Mouse (Mus musculus): ENCODE measurements at regions not wholly inside any gene's neighbourhood (a gene's known extent, or its start where the extent isn't known, plus 50 kb on each side); places are given as distances from the start of the nearest gene placed in this dataset.

DNA sequence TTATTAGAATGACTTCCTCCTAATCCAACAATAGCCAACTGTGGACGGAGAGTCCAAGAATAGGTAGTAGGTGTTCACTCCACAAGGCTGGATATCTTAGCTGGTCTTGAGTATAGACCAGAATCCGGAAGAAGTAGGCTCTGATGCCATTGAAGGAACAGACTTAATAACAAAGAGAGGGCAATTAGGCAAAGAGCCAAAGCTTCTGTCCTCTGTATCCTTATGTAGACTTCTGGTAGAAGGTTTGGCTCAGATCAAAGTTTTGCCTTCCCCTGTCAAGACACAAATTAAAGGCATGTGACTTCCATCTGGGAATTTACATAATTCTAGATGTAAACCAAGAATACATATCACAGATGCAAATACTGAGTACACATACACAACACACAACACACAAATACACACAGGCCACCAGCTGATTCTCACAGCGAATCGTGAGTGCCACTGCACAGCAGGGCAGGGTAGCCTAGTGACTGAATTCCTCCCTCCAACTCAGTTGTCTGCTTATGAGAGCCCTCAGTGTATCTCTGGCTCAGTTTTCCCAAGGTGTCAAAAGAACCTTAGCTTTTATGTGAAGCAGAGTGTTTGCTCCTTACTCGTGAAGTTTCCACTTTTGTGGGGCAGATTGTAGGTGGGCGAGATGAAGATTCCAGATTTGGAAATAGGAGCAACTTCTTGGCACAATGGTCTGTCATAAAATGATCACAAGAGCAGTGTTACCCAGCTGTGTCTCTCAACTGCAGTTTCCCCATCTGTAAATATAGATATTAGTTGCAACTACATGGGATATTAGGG lies 404.5 kb upstream of the Tenm4 start:
- no peak overlapping the region for H3K4me2 ChIP-seq (ENCODE audit: low read length)
- H3K36me3 ChIP-seq (ENCODE audit: control insufficient read depth, insufficient read depth, low read length): no peaks in the 10 kb centered on the region
- ATAC-seq: no peak
- WGBS: 92% methylated on average over 6 of the region's 6 CpGs
- no peak overlapping the region for H3K4me3 ChIP-seq (ENCODE audit: low read depth, low read length)
- no peaks in the 10 kb centered on the region for H3K4me1 ChIP-seq (ENCODE audit: control insufficient read depth, insufficient read depth, low read length)
- H3K27ac ChIP-seq (ENCODE audit: low read length): no peak overlapping the region
- no peaks in the 10 kb centered on the region for H3K9me3 ChIP-seq (replicated peaks; ENCODE audit: control insufficient read depth, low read length, poor library complexity, severe bottlenecking)
- no peak overlapping the region for H3K9ac ChIP-seq (ENCODE audit: low read depth, low read length)
- H3K27me3 ChIP-seq (ENCODE audit: control insufficient read depth, insufficient read depth, low read depth, low read length): no peaks in the 10 kb centered on the region

DNA sequence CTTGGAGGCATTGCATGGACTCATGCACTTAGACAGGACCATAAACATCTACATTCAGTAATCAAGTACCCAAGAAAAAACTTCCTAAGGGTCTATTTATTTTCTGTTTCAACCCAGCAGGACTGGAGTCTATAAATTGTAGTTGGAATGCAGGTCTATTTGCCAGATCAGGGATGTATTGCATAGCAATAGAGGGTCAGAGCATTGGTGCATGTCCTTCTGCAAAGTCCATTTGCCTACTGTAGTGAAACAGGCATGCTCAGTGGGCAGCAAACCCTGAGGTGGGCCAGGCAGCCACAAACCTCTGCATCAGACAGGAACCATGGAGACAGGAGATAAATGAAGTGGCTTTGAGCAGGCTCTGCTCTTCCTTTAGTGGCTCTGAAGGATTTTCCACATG lies 386.5 kb upstream of the Tenm4 start:
- H3K4me3 ChIP-seq (ENCODE audit: low read depth, low read length): no peak overlapping the region
- no peaks in the 10 kb centered on the region for H3K36me3 ChIP-seq (ENCODE audit: control insufficient read depth, insufficient read depth, low read length)
- ATAC-seq: no peak
- no peak overlapping the region for H3K9ac ChIP-seq (ENCODE audit: low read depth, low read length)
- H3K4me1 ChIP-seq (ENCODE audit: control insufficient read depth, insufficient read depth, low read length): no peaks in the 10 kb centered on the region
- no peaks in the 10 kb centered on the region for H3K9me3 ChIP-seq (replicated peaks; ENCODE audit: control insufficient read depth, low read length, poor library complexity, severe bottlenecking)
- H3K4me2 ChIP-seq (ENCODE audit: low read length): no peak overlapping the region
- no peak overlapping the region for H3K27ac ChIP-seq (ENCODE audit: low read length)
- H3K27me3 ChIP-seq (ENCODE audit: control insufficient read depth, insufficient read depth, low read depth, low read length): no peaks in the 10 kb centered on the region

DNA sequence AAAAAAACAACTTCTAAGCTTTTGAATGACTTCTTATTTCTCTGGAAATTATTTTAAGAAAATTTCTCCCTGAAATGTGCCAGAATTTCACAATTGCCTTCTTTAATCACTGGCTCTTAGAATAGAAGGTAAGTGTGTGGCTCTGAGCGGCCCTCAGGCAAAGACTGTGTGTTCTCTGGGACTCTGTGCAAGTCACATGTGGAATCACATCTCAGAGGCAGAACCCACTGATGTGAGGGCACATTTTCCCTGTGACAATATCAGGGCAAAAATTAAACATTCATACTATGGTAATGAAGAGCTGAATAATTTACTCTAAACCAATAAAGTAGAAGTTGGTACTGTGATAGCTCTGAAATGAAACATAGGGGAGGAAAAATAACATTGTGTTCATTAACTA lies 383.5 kb upstream of the Tenm4 start:
- H3K4me1 ChIP-seq (ENCODE audit: control insufficient read depth, insufficient read depth, low read length): no peaks in the 10 kb centered on the region
- WGBS: 87% methylated on average over 1 of the region's 1 CpGs
- ATAC-seq: peak; percentile 77; the same call in 1 of the 2 replicates

DNA sequence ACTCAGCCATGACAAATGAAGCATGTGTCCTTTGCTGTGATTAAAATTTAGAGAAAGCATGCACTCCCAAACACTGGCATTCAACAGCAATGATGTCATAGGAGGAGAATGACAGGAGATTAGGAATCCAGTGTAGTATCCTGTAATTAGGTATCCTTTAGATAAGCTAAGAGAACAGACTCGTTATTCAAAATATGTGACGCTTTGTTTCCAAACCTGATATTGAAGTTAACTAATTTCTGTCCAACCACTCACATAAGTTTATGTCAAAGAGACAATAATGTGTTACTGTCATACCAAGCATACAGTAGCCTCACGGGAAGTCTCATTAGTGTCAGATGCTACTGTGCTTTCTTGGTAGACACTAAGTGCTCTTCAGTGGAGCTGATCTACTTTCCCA lies 383.1 kb upstream of the Tenm4 start:
- H3K4me2 ChIP-seq (ENCODE audit: low read length): no peak overlapping the region
- WGBS: 77% methylated on average over 3 of the region's 3 CpGs
- no peaks in the 10 kb centered on the region for H3K4me1 ChIP-seq (ENCODE audit: control insufficient read depth, insufficient read depth, low read length)
- H3K9me3 ChIP-seq (replicated peaks; ENCODE audit: control insufficient read depth, low read length, poor library complexity, severe bottlenecking): no peaks in the 10 kb centered on the region
- no peak overlapping the region for H3K4me3 ChIP-seq (ENCODE audit: low read depth, low read length)
- peak; percentile 45; the same call in 1 of the 2 replicates for ATAC-seq
- H3K27me3 ChIP-seq (ENCODE audit: control insufficient read depth, insufficient read depth, low read depth, low read length): no peaks in the 10 kb centered on the region
- H3K27ac ChIP-seq (ENCODE audit: low read length): no peak overlapping the region
- no peak overlapping the region for H3K9ac ChIP-seq (ENCODE audit: low read depth, low read length)
- H3K36me3 ChIP-seq (ENCODE audit: control insufficient read depth, insufficient read depth, low read length): no peaks in the 10 kb centered on the region

More for the DNA sequence above, 383.5 kb upstream of the Tenm4 start:
- Histone ChIP-seq H3K4me2 (ENCODE audit: low read length) (no peak overlapping the region), H3K27ac (ENCODE audit: low read length) (no peak overlapping the region), H3K9me3 (replicated peaks; ENCODE audit: control insufficient read depth, low read length, poor library complexity, severe bottlenecking) (no peaks in the 10 kb centered on the region), H3K4me3 (ENCODE audit: low read depth, low read length) (no peak overlapping the region), H3K27me3 (ENCODE audit: control insufficient read depth, insufficient read depth, low read depth, low read length) (no peaks in the 10 kb centered on the region), H3K36me3 (ENCODE audit: control insufficient read depth, insufficient read depth, low read length) (no peaks in the 10 kb centered on the region), H3K9ac (ENCODE audit: low read depth, low read length) (no peak overlapping the region)

DNA sequence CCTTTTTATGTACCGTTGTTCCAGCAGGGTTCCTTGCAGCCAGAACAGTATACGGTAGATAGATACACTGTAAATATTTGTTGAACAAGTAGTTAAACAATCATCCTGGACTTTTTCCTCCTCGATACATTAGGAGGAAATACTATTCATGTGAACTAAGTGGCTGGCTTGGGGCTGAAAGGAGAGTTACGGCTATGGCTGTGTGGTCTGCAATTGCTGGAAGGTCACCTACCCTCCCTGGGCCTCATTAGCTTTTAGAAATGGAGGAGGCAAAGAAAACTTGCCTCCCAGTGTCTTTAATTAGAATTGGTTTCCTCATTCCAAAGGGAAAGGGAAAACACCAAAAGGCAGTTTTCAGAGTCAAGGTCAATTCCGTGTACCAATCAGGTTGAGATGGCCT lies 381.6 kb upstream of the Tenm4 start:
- Histone ChIP-seq H3K4me2 (ENCODE audit: low read length) (no peak overlapping the region), H3K27ac (ENCODE audit: low read length) (no peak overlapping the region), H3K9ac (ENCODE audit: low read depth, low read length) (no peak overlapping the region), H3K9me3 (replicated peaks; ENCODE audit: control insufficient read depth, low read length, poor library complexity, severe bottlenecking) (no peaks in the 10 kb centered on the region), H3K4me1 (ENCODE audit: control insufficient read depth, insufficient read depth, low read length) (no peaks in the 10 kb centered on the region), H3K27me3 (ENCODE audit: control insufficient read depth, insufficient read depth, low read depth, low read length) (no peaks in the 10 kb centered on the region), H3K4me3 (ENCODE audit: low read depth, low read length) (no peak overlapping the region), H3K36me3 (ENCODE audit: control insufficient read depth, insufficient read depth, low read length) (no peaks in the 10 kb centered on the region)
- 86% methylated on average over 5 of the region's 5 CpGs for WGBS
- no peak for ATAC-seq

DNA sequence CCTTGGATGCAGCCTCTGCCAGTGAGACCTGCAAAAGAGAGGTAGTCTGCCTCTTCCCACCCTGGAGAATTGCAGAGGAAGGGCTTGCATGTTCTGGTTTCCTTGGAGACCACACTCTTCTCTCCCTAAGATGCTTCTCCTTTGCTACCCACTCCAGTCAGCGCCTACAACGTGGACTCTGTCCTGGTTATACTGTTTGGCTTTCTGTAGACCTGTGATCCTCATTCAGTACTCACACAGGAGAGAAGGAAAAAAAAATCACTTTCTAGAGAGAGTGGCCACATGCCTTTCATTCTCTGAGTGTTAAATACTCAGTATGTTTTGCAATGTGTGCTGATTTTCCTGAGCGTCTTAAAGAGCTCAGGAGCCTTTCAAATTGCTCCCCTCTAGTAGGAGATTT lies 372.0 kb upstream of the Tenm4 start:
- Histone ChIP-seq H3K9me3 (replicated peaks; ENCODE audit: control insufficient read depth, low read length, poor library complexity, severe bottlenecking) (no peaks in the 10 kb centered on the region), H3K36me3 (ENCODE audit: control insufficient read depth, insufficient read depth, low read length) (no peaks in the 10 kb centered on the region), H3K4me3 (ENCODE audit: low read depth, low read length) (no peak overlapping the region), H3K4me1 (ENCODE audit: control insufficient read depth, insufficient read depth, low read length) (no peaks in the 10 kb centered on the region), H3K27ac (ENCODE audit: low read length) (no peak overlapping the region), H3K27me3 (ENCODE audit: control insufficient read depth, insufficient read depth, low read depth, low read length) (no peaks in the 10 kb centered on the region), H3K4me2 (ENCODE audit: low read length) (no peak overlapping the region), H3K9ac (ENCODE audit: low read depth, low read length) (no peak overlapping the region)
- 44% methylated on average over 3 of the region's 3 CpGs for WGBS
- ATAC-seq: no peak

DNA sequence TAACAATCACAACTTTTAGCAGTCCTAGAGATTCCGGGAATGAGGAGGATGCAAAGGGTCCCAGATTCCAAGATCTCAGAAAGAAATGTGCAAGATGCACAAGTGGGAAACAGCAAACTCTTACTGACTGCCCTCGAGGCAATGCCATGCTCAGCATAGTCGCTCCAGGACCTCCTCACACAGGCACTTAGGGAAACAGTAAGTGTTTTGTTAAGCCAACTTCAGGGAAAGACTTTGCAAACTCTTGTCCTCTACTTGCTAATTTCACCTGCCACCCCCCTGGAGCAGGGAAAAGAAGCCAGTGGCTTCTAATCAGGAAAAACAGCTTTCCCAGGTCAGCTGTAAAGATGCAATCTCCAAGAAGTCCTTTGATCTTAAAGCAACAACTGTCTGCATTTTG lies 361.4 kb upstream of the Tenm4 start:
- Histone ChIP-seq H3K4me2 (ENCODE audit: low read length) (no peak overlapping the region), H3K4me3 (ENCODE audit: low read depth, low read length) (no peak overlapping the region), H3K4me1 (ENCODE audit: control insufficient read depth, insufficient read depth, low read length) (peaks cover 2% of the 10 kb centered on the region; the same call in 1 of the 2 replicates), H3K9me3 (replicated peaks; ENCODE audit: control insufficient read depth, low read length, poor library complexity, severe bottlenecking) (no peaks in the 10 kb centered on the region), H3K9ac (ENCODE audit: low read depth, low read length) (no peak overlapping the region), H3K36me3 (ENCODE audit: control insufficient read depth, insufficient read depth, low read length) (no peaks in the 10 kb centered on the region), H3K27me3 (ENCODE audit: control insufficient read depth, insufficient read depth, low read depth, low read length) (no peaks in the 10 kb centered on the region), H3K27ac (ENCODE audit: low read length) (no peak overlapping the region)
- ATAC-seq: no peak
- 36% methylated on average over 3 of the region's 3 CpGs for WGBS

DNA sequence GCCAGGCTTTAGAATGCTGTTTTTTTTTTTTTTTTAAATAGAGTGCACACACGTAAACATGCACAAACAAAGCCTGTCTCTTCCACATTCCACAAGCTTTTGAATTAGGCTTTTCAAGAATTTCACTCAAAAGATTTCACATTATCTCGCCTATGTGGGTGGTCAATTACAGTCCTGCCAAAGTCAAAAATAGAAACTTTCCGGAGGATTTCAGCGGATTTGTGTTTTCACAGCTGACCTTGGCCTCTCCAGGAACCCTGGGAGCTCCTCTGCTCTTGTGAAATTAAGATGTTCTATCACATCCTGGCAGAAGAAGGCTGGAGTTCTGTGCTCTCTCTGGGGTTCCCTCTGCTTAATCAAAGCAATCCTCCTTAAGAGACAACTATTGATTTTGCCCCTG lies 360.9 kb upstream of the Tenm4 start:
- no peak overlapping the region for H3K27ac ChIP-seq (ENCODE audit: low read length)
- H3K4me2 ChIP-seq (ENCODE audit: low read length): no peak overlapping the region
- peaks cover 2% of the 10 kb centered on the region; the same call in 1 of the 2 replicates for H3K4me1 ChIP-seq (ENCODE audit: control insufficient read depth, insufficient read depth, low read length)
- H3K36me3 ChIP-seq (ENCODE audit: control insufficient read depth, insufficient read depth, low read length): no peaks in the 10 kb centered on the region
- no peak overlapping the region for H3K4me3 ChIP-seq (ENCODE audit: low read depth, low read length)
- 17% methylated on average over 4 of the region's 4 CpGs for WGBS
- no peak overlapping the region for H3K9ac ChIP-seq (ENCODE audit: low read depth, low read length)
- ATAC-seq: no peak
- H3K27me3 ChIP-seq (ENCODE audit: control insufficient read depth, insufficient read depth, low read depth, low read length): no peaks in the 10 kb centered on the region
- no peaks in the 10 kb centered on the region for H3K9me3 ChIP-seq (replicated peaks; ENCODE audit: control insufficient read depth, low read length, poor library complexity, severe bottlenecking)

DNA sequence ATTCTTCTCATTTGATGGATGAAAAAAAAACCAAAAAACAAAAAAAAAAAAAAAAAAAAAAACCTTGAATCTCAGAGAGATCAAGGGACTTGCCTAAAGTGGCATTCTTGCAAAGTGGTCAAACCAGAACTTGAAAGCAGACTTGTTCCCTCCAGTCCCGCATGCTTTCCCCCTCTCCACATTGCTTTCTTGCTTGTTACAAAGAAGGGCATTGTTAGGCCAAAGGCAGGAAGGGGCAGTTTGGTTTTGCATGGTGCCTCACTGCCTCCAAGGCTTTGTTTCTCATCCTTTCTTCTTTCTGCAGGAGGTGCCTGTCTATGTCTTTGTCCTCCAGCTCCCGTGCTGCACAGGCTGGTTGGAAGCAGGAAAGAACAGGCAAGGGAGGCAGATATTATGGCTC lies 356.2 kb upstream of the Tenm4 start:
- Histone ChIP-seq H3K4me3 (ENCODE audit: low read depth, low read length) (no peak overlapping the region), H3K4me2 (ENCODE audit: low read length) (no peak overlapping the region), H3K4me1 (ENCODE audit: control insufficient read depth, insufficient read depth, low read length) (peaks cover 2% of the 10 kb centered on the region; the same call in 1 of the 2 replicates), H3K9ac (ENCODE audit: low read depth, low read length) (no peak overlapping the region), H3K27me3 (ENCODE audit: control insufficient read depth, insufficient read depth, low read depth, low read length) (no peaks in the 10 kb centered on the region), H3K9me3 (replicated peaks; ENCODE audit: control insufficient read depth, low read length, poor library complexity, severe bottlenecking) (no peaks in the 10 kb centered on the region), H3K27ac (ENCODE audit: low read length) (no peak overlapping the region), H3K36me3 (ENCODE audit: control insufficient read depth, insufficient read depth, low read length) (no peaks in the 10 kb centered on the region)
- ATAC-seq: no peak
- WGBS: 2% methylated on average over 2 of the region's 2 CpGs

Measured in midbrain, embryonic 16.5 days (tissue).